Mouse (Mus musculus) E14TG2a.4 (cell line): ENCODE data around the gene Chic2.

Experiments used
- CTCF ChIP-seq: conservative IDR thresholded peaks from 2 replicates; pipeline ENCODE4 v1.5.1; 2014; ENCODE audit warnings: low read length
- NANOG ChIP-seq: IDR thresholded peaks from 2 replicates; pipeline ENCODE4 v1.6.1; 2014; ENCODE audit warnings: borderline replicate concordance, low read length, mixed read lengths
- POU5F1 ChIP-seq: IDR thresholded peaks from 2 replicates; pipeline ENCODE4 v1.6.1; 2014; ENCODE audit warnings: low read length, borderline replicate concordance

DNA sequence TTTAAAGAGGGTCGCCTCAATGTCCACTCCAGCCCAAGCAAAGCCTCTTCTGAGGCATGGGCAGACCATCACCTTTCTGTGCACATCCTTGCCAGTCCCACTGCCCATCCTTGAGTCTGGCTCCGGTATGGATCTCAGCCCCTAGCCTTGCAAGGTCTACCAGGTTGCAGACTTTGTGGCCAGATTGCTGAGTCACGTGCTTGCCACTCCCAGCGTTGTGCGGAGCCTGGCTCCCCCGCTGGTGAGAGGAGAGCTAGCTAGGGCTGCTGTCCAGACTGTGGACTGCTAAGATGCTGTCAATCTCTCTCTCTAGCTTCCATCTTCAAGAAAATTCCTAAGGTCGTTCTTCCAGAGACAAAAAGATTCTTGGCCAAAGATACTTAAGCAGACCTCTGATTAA, 35.0 kb upstream of the Chic2 start:
- TF ChIP-seq CTCF (no peak), NANOG (no peak), POU5F1 (no peak)
